Mouse (Mus musculus) right cerebral cortex, postnatal 25 days (tissue): ENCODE measurements around the gene Rarg.
"Not testable (repeated sequence)": the region's sequence is repeated elsewhere in the genome, so short reads cannot be mapped to it uniquely, and the experiment has no call there.

Experiments used
- DNase-seq: peaks from one replicate; pipeline ENCODE4 v3.0.0; 2022

Rarg gene

GRCm38 (mm10) chr15:102235371-102236027 lies 21.8 kb downstream of the Rarg start:
- DNase-seq: no peak

- DNase-seq: no peak
Measured at GRCm38 (mm10) chr15:102233896-102234295, 23.4 kb downstream of the Rarg start.

- DNase-seq: no peak
Measured at GRCm38 (mm10) chr15:102232764-102233163, 24.6 kb downstream of the Rarg start.

GRCm38 (mm10) chr15:102231748-102232147 lies 25.6 kb downstream of the Rarg start, which contains the start of gene Itgb7:
Itgb7 (minus strand) TSS chr15:102231944.
- DNase-seq: no peak

GRCm38 (mm10) chr15:102230408-102231321 lies 26.7 kb downstream of the Rarg start:
- DNase-seq: no peak

GRCm38 (mm10) chr15:102225619-102226018 lies 31.7 kb downstream of the Rarg start:
- DNase-seq: not testable (repeated sequence)

GRCm38 (mm10) chr15:102224992-102225617 lies 32.2 kb downstream of the Rarg start:
- DNase-seq: no peak

- DNase-seq: peak; percentile 84
Measured at GRCm38 (mm10) chr15:102224186-102224991, 32.9 kb downstream of the Rarg start.

- DNase-seq: no peak
Measured at GRCm38 (mm10) chr15:102222386-102222785, 34.9 kb downstream of the Rarg start.

GRCm38 (mm10) chr15:102217325-102217724 lies 40.0 kb downstream of the Rarg start:
- DNase-seq: no peak

- DNase-seq: no peak
Measured at GRCm38 (mm10) chr15:102216459-102217228, 40.7 kb downstream of the Rarg start.

- no peak for DNase-seq
Measured at GRCm38 (mm10) chr15:102215624-102216023, 41.7 kb downstream of the Rarg start.

GRCm38 (mm10) chr15:102214132-102214531 lies 43.2 kb downstream of the Rarg start:
- DNase-seq: no peak

GRCm38 (mm10) chr15:102211895-102212294 lies 45.4 kb downstream of the Rarg start:
- DNase-seq: no peak

- no peak for DNase-seq
Measured at GRCm38 (mm10) chr15:102210816-102211215, 46.5 kb downstream of the Rarg start.

GRCm38 (mm10) chr15:102209114-102209513 lies 48.2 kb downstream of the Rarg start:
- DNase-seq: no peak

GRCm38 (mm10) chr15:102208092-102208561 lies 49.2 kb downstream of the Rarg start:
- no peak for DNase-seq

GRCm38 (mm10) chr15:102207351-102207750 lies 50.0 kb downstream of the Rarg start:
- DNase-seq: no peak

GRCm38 (mm10) chr15:102205779-102206178 lies 51.5 kb downstream of the Rarg start:
- DNase-seq: peak; percentile 34

GRCm38 (mm10) chr15:102204674-102205505 lies 52.4 kb downstream of the Rarg start, which contains the start of gene Csad:
Csad (minus strand) TSS chr15:102204724.
- no peak for DNase-seq
